Mouse (Mus musculus) spleen, postnatal 4 days (tissue): ENCODE results near the gene Tcf19.
"Not testable (repeated sequence)": the region's sequence is repeated elsewhere in the genome, so short reads cannot be mapped to it uniquely, and the experiment has no call there.

ENCODE experiments used
- DNase-seq, 2 experiments: peaks; one replicate each; pipeline ENCODE4 v3.0.0; 2022; ENCODE audit warnings: low spot score in 2 of 2

The Tcf19 gene

DNA sequence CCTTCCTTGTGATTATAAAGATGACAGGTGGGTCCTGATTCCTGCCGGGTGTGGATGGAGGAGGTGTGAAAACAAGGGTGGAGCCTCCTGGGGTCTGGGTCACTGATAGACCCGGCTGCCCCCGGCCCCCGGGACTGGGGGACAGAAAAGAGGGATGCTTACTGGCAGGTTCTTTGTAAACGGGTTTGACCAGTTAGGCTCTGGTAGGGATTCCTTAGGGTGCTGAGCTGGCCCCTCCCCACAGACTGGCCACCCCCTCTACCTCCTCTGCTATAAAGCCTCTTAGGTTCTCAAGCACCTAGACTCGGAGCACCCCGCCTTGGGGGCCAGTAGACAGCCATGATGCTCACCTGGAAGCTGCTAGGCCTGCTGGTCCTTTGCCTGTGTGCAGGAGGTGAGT lies 16.3 kb upstream of the Tcf19 start, which contains the start of gene Psors1c2:
Gene Psors1c2, plus strand, starts transcription at position 301 of the 400 bp plus-strand sequence.
- no peak for DNase-seq

DNA sequence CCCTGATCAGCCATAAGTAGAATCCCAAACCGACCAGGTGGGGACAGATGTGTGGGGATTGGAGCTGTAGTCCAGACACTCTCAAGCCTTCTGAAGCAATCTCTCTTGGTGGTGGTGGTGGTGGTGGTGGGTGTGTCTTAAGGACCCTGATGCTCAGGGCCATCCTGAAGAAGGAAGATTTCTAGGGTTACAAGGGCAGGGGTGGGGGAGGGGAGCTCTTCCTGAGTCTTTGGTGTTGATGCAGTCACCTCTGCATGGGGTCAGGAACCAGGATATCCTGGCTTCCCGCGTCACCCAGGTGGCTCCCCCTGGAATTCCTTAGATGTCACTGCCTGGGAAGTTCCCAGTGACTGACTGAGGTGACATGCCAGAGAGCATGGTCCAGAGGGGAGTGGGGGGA lies 15.7 kb upstream of the Tcf19 start:
- DNase-seq = no peak

DNA sequence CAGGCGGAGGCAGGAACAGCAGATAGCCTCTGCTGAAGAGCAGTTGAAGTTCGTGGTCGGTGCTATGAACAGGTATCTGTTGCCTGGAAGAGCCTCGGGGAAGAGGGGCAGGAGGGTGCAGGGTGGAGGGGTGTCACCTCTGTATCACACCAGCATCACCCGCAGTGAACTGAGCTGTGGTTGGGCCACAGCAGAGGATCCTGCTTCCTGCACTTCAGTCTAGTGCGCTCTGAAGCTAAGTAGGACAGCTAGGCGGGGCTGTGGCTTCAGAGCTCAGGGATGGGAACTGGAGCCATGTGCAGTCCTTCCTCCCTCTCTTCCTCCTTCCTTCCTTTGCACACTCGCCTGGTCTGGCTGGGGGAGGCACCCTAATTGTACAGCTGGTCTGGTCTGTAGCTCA lies 10.0 kb upstream of the Tcf19 start:
- DNase-seq = no peak

DNA sequence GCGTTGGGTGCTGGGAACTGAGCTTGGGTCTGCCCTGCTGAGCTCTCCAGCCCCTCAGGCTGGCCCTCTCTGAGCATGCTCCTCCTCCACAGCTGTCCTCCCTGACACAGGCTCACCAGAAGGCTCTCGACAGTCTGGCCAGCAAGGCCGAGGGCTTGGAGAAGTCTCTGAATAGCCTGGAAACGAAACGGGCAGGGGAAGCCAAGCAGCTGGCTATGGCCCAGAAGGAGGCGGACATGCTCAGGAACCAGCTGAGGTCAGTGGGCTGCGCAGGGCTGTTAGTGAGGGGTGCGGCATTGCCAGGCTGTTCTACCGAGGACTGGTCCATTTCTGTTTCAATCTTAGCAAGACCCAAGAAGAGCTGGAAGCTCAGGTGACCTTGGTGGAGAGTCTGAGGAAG lies 7.7 kb upstream of the Tcf19 start:
- DNase-seq = no peak

DNA sequence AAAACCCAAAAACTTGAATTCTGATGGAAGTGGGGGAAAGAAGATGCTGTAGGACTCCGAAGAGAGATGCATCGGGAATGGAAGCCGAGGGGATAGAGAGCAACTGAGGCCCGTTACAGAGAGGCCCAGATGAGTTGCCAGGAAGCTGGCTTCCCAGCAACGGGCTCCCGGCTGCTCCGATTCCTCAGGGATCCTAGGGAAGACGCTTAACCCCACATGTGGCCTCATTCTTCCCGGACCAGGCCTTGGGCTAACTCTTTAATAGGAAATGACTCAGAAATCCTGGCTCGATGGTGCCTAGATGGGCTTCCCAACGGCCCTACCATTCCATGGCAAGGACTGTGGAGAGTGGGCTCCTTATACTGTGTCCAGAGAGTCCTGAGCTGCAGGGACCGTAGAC lies 902 bp upstream of the Tcf19 start:
- no peak for DNase-seq

DNA sequence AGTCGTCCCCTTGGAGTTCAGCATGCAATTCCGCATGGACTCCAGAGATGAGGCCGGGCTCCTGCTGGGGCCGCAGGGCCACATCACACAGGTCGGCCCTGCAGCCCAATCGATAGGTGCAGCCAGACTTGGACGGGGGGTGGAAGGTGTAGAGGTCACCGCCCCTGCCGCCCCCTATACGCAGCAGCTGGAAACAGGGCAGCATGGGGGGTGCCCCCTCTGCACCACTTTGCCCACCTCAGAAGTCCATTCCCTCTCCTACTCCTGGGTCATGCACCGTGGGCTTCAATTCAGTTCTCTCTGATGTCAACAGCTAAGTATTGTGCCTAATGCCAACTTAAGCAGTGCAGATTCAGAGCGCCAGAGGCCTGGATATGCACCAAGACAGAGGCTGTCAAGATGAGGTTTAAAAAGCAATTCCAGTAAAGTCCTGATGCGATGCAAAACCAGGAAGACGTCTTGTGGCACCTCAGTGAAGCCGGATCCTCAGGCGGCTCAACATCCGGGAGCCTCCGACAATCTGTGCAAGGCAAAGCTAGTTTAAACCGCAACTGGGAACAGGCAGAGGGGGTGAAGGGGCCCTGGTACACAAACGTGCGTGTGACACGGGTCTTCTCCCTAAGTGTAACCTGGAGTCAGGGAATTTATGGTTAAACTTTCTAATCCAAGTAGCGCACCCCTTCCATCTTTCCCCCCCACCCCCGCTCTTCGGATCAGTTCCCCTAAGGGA lies 548 bp downstream of the Tcf19 start:
- DNase-seq = peak in 1 of 2 experiments; percentile 26

DNA sequence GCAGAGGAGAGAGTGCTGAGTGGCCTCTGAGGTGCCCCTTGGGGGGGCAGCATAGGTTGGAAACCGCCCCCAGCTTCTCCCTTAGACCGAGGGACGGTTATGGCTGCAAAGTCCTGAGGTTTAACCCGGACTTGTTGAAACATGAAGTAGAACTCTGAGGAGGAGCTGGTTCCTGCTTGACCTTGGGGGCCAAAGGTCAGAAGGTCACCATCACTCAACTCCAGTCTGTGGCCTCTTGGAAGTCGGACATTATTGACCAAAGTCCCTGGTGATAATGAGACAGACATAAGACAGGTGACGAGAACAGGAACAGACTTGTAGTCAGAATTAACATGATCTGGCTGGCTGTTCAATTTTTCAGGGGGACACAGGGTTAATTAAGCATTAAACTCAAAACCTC lies 1.9 kb downstream of the Tcf19 start:
- no peak for DNase-seq

DNA sequence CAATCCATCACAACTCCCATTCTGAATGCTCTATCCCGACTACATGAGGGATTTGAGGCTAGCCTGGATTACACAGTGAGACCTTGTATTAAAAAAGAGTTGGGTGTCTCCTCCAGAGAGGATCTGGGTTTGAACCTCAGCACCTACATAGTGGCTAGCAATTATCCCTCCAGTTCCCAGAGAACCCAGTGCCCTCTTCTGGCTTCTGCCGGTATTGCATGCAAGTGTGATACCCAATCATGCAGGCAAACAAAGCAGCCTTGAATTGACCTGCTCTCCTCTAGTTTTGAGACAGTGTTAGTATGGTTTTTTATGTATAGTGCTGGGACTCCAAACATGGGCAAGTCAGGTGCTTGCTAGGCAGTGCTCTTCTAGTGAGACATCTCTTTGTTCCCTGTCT lies 2.7 kb downstream of the Tcf19 start:
- peak; percentile 83 to 94 for DNase-seq

DNA sequence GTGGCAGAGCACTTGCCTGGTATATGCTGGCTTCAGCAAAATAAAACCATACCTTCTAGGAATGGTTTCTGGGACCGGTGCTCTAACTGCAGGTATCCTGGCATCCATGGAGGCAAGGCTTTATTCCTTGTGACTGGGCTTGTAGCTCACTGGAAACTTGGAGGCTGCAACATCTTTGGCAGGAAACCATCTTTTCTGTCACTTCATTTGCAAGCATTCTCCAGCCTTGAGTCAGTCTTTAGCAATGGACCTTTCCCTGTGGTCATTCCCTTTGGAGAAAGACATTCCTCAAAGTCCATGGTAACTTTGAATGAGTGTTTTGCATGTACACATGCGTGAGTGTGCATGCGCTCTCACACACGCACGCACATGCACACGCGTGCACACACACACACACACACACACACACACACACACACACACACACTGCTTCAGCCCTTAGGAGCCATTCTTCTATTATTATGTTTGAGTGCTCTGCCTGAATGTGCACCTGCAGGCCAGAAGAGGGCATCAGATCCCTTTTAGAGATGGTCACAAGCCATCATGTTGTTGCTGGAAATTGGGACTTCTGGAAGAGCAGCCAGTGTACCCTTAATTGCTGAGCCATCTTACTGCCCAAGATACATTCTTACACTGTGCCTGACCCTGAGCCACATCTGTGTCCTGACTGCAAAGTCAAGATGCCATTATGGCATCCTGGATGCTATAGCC lies 3.6 kb downstream of the Tcf19 start:
- DNase-seq = no peak

DNA sequence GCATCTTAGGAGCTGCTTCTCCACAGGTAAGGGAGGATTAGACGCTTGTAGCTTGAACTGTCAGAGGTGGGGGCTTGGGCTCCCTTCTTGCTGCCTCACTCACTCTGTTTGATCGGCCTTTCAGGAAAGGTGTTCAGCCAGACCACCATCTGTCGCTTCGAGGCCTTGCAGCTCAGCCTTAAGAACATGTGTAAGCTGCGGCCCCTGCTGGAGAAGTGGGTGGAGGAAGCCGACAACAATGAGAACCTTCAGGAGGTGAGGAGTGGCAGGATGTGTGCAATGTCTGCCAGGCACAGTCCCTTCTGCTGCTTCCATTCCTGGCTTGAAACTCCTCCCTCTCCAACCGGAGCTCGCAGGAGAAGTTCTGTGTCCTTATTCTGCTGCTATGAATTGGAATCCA lies 7.3 kb downstream of the Tcf19 start:
- DNase-seq = peak in 1 of 2 experiments; percentile 25

DNA sequence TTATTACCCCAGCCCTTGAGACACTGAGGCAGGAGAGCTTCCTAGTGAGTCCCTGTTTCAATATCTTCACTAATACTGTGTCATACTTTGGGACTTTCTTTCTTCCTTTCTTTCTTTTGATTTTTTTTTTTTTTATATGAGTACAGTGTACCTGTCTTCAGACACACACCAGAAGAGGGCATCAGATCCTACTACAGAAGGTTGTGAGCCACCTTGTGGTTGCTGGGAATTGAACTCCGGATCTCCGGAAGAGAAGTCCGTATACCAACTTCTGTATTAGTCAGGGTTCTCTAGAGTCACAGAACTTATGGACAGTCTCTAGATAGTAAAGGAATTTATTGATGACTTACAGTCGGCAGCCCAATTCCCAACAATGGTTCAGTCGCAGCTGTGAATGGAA lies 8.3 kb downstream of the Tcf19 start:
- DNase-seq = not testable (repeated sequence)

DNA sequence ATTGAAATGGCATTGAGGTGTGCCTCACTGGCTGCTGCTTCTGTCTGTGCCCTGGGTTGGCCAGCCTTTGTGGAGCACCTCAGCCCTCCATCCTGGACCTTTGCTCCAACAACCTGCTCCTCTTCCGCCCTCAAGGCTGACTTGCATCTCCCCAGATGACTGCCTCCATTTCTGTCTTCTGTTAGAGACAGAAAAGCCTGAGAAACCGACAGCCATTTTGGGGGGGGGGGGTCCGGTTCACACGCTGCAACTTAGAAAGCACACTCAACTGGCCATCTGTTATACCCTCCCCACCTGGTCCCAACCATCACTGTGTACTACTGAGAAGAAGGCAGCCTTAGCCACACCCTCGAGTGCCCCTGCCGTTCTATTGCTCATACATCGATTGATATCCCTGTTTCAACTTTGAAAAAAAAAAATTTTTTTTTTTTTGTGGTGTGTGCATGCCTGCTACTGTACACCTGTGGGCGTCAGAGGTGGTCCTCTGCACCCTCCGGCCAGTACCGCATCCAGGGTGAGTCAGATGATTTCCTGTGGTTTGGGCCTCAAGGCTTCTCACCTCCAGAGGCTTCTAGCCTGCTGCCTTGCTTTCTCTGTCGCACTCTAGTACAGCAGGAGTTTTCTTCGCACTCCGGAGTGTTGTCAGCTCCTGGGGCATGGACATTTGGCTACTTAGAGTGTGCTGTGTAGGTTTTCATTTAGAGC lies 8.9 kb downstream of the Tcf19 start:
- DNase-seq = no peak

DNA sequence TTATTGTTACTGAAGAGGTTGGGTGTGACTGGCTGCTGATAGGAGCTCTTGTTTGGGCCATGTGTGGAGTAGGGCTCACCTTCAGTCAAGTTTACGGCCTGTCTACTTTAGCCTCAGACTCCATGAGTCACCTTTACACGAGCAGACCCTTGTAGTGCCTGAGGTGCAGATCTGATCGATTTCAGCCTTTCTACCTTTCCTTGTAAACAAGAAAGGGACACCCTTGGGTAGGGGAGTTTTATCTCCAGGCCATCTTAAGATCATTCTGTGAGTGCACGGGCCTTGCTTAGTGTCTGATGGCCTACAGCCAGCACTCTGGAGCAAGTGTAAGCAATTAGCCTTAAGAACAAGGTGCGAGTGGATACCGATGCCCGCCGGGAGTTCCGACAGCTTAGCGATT lies 9.7 kb downstream of the Tcf19 start:
- DNase-seq = no peak

DNA sequence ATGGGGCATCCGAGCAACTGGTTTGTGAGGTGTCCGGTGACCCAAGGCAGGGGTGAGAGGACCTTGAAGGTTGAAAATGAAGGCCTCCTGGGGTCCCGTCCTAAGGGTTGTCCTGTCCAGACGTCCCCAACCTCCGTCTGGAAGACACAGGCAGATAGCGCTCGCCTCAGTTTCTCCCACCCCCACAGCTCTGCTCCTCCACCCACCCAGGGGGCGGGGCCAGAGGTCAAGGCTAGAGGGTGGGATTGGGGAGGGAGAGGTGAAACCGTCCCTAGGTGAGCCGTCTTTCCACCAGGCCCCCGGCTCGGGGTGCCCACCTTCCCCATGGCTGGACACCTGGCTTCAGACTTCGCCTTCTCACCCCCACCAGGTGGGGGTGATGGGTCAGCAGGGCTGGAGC lies 10.8 kb downstream of the Tcf19 start, which contains the start of gene Pou5f1:
Gene Pou5f1, plus strand, starts transcription at position 243 of the 400 bp plus-strand sequence.
- no peak for DNase-seq

DNA sequence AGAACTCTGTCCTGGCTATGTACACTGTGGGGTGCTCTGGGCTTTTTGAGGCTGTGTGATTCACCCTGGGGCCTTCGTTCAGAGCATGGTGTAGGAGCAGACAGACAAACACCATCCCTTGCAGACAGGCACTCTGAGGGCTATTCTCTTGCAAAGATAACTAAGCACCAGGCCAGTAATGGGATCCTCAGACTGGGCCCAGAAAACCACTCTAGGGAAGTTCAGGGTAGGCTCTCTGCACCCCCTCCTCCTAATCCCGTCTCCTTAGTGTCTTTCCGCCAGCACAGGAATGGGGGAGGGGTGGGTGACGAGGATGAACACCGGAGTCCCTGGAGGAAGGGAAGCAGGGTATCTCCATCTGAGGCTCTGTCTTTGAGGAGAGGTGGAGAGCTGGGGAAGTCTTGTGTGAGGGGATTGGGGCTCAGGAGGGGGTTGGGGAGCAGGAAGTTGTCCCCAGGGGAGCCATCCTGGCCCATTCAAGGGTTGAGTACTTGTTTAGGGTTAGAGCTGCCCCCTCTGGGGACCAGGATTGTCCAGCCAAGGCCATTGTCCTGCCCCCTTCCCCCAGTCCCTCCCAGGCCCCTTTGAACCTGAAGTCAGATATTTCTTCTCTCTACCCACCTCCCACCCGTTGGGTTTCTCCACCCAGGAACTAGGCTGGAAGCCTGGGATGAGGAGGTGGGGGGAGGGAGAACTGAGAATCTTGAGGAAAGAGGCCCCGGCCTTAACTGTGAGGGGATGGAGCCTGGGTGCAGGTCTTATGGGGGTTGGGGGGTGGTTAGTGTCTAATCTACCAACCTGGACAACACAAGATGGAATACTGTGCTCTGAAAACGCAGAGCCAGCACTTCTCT lies 11.8 kb downstream of the Tcf19 start:
- DNase-seq = no peak

DNA sequence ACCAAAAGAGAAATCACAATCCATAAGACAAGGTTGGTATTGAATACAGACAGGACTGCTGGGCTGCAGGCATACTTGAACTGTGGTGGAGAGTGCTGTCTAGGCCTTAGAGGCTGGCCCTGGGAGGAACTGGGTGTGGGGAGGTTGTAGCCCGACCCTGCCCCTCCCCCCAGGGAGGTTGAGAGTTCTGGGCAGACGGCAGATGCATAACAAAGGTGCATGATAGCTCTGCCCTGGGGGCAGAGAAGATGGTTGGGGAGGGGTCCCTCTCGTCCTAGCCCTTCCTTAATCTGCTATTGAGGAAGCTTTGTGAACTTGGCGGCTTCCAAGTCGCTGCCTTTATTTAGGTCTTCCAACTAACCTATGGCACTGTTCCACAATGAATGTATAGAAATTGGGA lies 12.8 kb downstream of the Tcf19 start:
- no peak for DNase-seq

DNA sequence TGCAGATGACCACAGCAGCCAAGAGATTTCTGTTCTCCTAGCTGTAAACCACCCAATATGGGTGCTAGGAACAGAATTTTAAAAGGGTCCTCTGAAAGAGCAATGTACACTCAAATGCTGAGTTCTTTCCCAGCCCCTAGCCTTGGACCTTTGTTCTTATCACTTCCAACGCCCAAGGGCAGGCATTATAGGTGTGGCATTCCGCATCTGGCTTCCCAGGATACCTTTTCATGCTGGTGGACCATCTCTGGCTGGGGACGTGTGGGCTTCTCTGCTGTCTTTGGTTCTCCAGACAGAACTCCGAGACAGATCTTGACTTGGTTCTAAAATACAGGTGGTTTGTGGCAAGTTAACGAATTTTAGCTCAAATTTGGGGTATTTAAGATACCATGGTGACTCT lies 13.9 kb downstream of the Tcf19 start:
- no peak for DNase-seq

DNA sequence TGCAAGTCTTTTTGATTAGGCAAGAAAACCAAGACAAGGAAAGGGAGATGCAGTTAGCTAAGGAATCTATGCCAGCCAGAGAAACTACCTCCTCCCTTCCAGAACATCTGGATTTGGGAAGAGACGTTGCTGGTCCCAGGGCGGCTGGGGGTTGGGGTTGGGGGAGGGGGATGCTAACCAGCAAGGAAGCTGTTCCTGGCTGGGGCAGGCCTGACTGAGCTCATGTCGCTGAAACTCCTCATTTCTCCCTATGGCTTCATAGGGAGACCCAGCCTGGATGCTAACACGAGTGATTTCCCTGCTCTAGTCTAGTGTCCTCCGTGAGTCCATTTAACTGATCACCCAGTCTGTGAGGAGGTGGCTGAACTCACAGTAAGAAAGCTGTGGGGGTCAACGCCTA lies 14.4 kb downstream of the Tcf19 start:
- DNase-seq = no peak

DNA sequence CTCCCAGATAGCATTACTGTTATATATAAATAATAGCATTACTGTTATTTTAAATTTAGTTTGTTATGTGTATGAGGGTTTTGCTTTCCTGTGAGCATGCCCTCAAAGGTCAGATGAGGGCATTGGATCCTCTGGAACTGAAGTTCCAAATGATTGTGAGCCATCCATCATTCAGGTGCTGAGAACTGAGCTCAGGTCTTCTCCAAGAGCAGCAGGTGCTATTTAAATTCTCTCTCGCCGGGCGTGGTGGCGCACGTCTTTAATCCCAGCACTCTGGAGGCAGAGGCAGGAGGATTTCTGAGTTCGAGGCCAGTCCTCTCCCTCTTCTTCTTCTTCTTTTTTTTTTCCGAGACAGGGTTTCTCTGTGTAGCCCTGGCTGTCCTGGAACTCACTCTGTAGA lies 19.5 kb downstream of the Tcf19 start:
- DNase-seq = no peak

DNA sequence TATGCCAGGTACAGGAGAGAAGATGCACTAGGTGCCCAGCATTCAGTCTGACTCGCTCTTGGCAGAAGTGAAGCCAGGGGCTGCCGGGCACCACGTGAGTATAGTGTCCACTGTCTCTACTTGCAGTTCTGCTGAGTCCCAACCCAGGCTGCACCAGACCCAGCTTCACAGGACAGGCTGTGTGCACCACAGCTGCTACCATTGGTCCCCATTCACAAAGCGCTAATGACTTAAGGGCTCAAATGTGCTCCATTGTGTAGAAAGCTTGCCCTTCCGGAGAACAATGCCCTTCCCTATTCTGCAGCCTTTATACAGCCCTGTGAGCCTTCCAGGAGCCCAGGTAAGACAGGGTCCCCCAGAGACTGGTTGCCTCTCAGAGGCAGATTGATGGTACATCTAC lies 26.3 kb downstream of the Tcf19 start:
- DNase-seq = no peak

DNA sequence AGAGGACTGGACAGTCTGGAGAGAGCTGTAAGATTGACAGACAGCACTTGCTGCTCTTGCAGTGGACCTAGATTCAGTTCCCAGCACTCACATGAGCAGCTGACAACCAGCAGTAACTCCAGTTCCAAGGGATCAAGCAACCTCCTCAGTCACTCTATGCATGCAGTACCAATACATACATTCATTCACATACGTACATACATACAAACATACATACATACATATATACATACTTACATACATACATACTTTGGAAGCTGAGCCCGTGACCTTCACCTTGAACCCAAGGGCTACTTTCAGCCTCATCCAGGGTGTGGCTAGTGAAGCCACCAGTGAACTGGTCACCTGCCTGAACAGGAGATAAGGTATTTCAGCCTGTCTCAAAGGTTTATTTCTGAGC lies 28.6 kb downstream of the Tcf19 start:
- no peak for DNase-seq

DNA sequence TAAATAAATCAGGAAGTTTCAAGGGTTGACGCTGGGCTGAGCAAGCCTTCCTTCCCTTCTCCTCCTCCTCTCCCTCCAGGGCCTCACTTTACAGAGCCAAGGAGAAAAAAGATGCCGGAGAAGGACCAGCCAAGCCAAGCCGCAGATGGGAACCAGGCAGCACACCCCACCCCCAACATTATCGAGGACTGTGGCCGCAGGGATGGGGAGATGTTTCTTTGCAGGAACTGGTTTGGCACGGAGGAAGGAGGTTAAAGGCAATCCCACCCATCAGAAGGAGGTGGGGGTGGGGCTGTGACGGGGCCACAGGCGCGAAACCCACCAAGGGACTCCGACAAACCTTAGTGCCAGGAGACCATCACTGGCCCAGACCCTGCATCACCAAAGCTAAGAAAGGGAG lies 29.9 kb downstream of the Tcf19 start:
- no peak for DNase-seq
